Mouse (Mus musculus) cerebral cortex, adult 2 months (tissue): ENCODE measurements around the gene Inafm1.

Source experiments
- WGBS: fragments of 180-500 bp; shearing (Covaris S2); methylation state at CpG from one replicate; pipeline ENCODE4 v1.1.7; 2018; 5-methylcytosine and 5-hydroxymethylcytosine counted together

Inafm1 gene

DNA sequence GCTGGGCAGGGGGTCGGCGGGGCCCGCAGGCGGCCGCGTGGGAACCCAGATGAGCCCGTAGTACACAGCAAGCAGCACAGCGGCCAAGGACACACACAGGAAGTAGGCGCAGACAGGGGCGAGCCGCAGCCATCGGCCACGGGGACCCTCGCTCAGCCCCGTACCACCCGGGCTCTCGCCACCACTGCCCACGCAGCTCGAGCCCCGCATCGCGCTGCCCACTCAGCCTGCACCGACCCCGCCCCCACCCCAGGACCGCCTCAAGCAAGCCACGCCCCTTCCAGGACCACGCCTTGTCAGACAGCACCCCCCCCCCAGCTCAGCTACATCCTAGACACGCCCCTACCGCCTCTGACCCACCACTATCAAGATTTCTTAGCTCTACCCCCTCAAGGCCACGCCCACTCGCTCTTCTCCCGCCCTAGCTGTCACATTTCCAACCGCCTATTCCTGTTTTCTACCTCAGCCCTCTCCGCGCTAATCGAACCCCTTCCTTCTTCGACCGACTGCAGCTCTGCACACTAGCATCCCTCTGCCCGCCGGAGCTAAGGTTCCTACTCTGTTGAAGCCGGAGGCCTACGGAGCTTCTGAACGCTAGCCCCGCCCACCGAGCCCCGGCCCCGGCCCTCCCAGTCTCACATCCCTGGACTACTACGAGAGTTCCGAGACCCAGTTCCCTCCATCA, at the start of gene Inafm1:
Inafm1 (minus strand) TSS at position 537 of the 685 bp plus-strand sequence.
- 1% methylated on average over 42 of the region's 49 CpGs for WGBS

DNA sequence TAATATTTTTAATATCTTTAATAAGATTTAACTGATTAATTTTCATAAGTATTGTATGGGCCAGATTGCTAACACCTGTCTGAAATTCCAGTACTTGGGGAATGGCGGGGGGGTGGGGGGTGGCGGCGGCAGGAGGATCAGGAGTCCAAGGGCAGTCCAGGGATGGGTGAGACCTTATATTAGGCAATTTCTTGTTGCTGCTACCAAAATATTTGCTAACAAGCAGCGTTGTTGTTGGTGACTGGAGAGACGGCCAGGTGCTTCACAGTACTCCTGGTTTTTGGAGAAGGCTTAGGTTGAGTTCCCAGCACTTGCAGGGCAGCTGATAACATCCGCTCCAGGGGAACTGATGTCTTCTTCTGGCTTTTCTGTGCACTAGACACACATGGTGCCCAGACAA, 47.1 kb upstream of the Inafm1 start:
- 93% methylated on average over 6 of the region's 6 CpGs for WGBS

DNA sequence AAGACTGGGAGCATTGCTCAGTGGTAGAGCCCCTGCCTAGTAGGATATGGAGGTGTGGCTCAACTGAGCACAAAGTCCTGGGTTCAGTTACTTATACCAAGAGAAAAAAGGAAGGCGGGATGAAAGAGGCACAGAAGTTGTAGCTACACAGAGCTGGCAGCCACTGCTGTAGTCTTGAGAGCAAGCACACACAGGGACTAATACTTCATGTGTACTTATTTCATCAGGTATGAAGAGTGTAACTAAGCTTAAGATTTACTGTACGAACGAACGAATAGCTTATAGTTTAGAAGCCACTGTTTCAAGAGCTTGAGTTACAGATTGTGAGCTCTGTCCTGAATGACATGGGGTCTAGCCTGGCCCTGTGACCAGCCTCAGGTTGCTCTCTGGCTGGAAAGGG, 45.8 kb upstream of the Inafm1 start:
- WGBS: 95% methylated on average over 4 of the region's 4 CpGs

DNA sequence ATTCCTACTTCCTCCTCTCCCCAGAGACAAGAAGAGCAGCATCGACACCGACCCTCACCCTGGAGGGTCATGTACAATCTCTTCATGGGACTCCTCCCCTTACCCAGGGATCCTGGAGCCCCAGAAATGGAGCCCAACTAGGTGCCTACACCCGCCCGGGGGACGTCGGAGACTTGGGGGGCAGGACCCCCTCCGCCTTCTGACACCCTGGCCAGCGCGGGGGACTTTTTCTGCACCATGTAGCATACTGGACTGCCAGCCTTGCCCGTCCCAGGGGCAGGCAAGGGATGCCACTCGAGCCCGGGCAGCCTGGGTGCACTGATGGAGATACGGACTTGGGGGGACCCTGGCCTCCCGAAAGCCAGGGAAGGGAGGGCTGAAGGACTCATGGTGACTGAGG, 43.7 kb upstream of the Inafm1 start:
- 91% methylated on average over 14 of the region's 14 CpGs for WGBS

DNA sequence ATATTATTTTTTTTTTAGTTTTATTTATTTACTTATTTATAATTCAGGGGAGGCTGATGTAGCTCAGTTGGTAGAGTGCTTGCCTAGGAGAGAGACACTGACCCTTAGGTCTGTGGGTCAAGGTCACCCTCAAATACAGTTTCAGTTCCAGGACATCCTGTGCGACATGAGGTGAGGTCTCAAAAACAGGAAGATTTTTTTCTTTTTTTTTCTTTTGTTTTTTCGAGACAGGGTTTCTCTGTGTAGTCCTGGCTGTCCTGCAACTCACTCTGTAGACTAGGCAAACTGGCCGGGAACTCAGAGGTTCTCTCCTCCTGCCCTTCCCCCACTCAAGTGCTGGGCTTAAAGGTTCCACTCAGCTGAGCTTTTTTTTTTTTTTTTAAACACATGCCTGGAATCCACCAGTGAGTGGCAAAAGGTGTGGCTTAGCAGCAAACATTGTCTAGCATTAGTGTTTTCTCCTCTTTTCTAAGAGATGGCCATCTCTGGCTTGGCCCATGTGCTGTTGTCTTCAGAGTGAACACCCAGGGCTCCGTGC, 41.9 kb upstream of the Inafm1 start:
- WGBS: 72% methylated on average over 4 of the region's 4 CpGs

DNA sequence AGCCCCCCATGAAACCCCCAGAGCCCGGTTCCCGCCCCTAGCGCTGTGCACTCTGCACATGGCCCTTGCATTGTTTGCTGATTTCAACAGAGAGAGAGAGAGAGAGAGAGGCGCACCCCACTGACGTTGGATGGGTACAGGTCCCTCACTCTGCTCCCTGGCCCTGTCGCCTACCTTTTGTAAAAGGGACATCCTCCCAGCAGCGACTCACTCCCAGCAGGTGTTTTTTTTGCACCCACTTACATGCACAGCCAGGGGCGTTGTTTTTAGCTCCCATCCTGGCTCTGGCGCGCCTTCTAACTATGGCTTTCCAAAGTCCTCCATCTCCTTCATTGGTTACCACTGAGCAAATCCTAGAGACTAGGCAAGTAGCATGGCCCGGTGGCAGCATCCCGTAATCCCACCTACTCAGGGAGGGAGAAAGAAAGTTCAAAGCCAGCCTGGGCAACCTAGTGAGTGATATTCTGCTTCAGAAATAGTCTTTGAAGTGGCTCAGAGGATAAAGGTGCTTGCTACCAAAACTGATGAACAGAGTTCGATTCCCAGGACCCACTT, 40.9 kb upstream of the Inafm1 start:
- 15% methylated on average over 13 of the region's 13 CpGs for WGBS

DNA sequence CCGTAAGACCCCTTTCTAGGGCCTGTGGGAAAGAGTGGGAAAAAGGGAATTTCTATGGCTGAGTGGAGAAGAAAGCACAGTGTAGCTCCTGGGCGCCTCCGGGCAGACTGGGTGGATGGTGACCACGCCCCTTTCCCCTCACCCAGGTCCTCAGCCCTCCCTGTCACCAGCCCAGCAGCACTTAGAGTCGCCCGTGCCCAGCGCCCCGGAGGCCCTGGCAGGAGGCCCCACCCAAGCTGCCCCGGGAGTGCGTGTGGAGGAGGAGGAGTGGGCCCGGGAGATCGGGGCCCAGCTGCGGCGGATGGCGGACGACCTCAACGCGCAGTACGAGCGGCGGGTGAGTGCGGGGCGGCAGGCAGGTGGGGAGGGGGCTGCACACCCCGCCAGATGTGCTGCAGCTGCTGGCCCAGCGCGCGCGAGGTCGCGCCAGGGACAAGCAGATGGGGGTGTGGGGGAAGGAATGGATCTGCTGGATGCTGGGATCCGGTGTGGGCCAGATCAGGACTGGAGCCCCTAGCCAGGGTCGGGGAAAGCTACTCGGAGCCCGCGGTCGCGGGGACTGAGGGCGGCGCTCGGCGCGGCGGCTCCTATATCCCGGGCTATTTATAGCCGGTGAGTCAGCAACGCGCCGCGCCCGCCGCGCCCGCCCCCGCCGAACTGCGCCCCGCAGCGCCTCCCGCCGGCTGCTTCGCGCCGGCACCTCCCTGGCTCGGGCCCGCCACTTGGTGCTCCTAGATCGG, 40.2 kb upstream of the Inafm1 start:
- WGBS: under 1% methylated on average over 66 of the region's 66 CpGs

DNA sequence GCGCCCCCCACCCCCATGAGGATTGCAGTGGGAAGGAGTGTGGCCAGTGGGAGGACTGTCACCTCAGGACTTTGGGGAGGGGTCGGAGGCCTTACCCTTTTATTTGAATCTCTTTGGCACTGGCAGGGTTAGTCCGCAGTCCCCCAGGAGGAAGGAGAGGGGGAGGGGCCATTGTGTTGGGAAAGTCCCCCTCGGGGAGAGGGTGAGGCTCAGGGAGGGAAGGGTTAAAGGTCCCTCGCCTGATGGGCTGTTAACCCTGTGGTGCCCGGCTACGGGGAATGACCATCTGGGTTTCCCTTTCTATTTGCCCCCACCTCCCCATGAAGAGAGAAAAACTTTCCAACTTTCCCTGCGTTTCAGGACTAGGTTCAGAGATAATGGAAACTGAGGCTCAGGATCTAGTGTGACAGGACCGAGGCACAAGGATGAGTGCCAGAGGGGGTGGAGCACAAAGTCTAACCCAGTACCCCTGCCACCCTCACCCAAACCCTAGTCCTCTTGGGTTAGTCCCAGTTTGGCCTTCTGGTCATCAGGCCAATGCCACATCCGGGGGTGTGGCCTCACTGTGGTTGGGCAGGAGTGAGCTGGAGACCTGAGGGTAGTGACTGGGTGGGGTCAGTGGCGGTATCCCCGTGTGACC, 39.4 kb upstream of the Inafm1 start:
- WGBS: 1% methylated on average over 12 of the region's 12 CpGs

DNA sequence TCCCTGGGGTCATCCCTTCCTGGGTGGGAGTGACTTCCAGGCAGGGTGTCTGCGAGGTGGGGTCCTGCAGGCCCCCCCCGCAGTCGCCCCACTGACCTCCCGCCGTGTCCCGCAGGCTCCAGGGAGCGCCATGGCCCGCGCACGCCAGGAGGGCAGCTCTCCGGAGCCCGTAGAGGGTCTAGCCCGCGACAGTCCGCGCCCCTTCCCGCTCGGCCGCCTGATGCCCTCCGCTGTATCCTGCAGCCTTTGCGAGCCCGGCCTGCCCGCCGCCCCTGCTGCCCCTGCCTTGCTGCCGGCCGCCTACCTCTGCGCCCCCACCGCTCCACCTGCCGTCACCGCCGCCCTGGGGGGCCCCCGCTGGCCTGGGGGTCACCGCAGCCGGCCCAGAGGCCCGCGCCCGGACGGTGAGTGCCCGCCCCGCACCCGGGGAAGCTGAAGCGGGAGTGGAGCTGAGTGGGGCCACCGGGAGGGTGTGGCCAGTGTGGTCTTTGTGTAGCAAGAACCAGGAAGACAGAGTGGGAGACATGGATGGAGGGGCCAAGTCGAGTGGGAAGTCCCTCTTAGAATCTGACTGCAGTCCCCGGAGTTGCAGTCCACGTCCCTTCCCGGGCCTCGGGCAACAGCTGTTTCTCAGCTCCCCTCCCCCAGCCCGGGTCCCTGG, 38.7 kb upstream of the Inafm1 start:
- WGBS: 1% methylated on average over 49 of the region's 49 CpGs

DNA sequence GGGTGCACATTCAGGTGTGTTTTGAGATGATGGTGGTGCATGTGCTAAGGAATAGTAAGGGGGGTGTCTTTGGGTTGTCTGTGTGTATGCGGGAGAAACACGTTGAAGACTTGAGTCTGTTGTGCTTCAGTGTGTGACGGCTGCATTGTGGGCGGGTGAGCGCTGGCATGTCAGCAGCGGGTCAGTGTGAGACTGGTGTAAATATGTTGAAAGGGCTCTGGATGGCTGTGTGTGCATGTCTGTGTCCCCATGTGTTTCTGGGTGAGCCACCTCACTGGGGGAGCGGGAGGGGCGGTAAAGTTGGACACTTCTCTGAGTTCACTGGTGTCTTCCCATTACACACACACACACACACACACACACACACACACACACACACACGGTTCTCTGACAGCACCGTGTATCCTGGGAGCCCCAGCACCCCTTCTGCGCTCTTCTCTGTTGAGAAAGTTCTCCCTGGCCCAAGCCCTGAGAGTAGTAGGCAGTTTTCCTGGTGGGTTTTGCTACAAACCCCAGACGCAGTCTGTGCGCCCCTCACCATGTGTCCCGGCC, 38.1 kb upstream of the Inafm1 start:
- WGBS: 2% methylated on average over 14 of the region's 14 CpGs

DNA sequence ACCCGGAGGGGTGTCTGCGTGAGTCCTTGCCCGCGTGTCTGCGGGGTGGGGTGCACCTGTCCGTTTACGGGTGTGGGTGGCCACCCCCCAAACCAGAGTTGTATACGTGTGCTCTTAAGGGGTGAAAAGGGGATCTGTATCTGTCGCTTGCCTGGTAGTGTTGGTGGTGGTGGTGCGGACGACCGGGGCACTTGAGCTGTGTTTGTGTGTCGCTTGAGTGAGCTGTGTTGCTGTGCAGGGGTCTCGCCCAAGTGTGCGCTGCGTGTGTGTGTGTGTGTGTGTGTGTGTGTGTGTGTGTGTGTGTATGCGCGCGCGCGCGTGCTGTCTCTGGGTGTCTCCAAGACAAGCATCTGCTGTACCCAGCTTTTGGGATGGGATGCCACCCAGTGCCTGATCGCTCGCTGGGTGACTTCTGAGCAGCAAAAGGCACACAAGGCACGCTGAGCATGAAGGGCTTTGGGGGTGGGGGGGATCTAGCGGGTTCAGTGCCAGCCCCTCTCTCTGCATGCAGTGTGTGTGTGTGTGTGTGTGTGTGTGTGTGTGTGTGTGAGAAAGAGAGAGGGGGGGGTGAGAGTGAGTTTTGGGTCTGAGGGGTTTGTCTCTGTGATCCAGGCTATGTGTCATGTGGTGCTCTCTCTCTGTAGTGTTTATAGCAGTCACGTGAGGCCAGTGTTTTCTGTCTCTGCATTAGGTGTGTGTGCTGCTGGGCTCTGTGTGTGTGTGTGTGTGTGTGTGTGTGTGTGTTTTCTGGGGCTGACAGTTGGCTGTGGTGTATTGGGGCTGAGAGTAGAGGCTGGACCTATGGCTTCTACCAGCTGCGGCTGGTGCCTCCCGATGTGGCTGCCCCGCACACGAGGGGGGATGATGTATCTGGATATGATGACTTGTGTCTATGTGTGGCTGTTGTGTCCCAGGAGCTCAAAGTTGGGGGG, 37.4 kb upstream of the Inafm1 start:
- under 1% methylated on average over 31 of the region's 31 CpGs for WGBS

DNA sequence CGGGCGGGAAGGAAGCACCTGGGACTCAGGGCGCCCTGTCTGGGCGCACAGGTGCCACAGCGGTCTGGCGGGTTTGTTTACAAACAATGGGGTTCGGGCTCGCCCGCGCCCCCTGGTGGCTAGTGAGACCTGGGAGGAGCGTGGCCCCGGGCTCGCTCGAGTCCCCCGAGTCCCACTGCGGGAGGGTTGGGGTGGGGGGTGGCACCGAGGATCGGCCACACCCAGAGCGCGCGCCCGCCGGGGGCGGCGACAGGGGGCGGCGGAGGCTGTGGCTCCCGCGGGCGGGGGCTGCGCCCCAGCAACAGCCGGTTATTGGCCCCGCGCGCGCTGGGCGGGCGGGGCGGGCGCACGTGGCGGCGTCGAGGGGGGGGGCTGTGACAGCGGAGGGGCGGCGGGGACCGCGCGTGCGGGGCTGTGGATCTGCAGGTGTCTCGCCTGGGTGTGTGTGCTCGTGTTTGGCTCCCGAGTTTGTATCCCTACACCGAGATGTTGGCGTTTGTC, 36.7 kb upstream of the Inafm1 start:
- WGBS: under 1% methylated on average over 43 of the region's 56 CpGs

DNA sequence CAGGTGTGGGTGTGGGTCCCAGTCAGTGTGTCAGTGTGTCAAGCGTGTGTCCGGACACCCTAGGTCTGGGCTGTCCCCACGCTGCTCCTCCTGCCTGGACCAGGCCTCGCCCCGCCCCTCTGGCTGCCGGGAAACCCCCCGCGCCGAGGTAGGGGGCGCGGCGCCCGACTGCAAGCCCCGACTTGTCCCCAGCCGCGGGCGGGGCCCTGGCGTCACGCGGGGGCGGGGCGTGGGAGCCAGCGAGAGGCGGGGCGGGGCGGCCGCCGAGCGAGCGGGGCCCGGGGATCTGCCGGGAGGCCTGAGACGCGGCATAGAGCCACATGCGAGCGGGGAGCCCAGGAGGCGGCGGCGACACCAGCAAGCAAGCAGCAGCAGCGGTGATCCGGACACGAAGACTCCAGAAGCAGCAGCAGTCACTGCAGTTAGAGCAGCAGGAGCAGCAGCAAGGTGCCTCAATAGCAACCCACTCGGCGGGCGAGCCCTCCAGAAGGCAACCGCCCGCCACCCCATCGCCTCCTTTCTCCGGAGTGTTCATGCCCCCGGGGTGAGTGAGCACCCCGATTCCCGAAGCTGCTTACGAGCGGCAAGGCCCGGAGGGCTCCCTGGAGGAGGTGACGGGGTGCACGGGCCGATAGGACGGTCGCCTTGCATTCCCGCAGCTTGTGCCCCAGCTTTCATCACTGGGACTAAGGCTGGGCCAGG, 36.1 kb upstream of the Inafm1 start:
- 1% methylated on average over 61 of the region's 61 CpGs for WGBS

DNA sequence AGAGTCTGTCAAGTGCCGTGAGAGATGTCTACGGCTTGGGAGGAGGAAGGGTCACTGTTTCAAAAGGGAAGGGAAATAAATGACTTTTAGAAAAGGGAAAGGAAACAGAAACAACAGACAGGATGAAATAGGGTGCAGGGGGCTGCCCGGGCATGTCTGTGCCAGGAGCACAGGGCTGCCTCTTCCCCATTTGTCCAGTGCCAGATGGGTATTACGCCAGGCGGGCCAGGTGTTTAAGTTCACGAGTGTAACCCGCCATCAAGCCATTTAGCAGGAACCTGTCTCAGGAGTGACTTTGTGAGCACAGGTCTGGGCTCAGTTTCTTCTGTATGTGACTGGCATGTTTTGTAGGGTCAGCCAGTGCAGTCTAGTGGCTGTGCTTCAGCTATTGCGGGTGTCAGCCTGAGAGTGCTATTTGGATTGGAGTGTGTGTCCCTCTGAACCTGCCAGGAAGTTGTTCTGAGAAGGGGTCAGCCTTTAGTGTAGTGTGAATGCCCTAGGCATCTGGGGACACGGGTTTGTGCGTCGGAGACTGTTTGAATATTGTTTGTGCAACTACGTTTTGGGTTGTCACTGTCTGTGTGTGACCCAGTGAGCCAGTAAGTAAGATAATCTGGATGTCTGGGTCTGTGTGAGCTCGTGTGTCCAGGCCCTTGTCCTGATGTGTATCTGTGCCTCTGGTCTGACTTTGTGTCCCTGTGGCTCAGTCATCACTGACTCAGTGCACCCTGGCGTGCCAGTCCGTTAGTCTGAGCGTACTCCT, 35.3 kb upstream of the Inafm1 start:
- WGBS: 38% methylated on average over 16 of the region's 16 CpGs

DNA sequence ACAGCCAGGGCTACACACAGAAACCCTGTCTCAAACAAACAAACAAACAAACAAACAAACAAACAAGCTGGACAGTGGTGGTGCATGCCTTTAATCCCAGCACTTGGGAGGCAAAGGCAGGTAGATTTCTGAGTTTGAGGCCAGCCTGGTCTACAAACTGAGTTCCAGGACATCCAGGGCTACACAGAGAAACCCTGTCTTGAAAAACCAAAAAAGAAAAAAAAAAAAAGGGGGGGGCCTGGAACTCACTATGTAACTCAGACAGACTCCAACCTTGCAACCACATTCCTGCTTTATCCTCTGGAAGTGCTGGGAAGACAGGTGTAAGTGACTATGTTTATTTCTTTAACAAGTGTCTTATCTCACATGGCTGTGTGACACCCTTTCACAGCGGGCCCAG, 34.7 kb upstream of the Inafm1 start, which contains the start of gene Bbc3:
Bbc3 (plus strand) TSS at position 301 of the 400 bp plus-strand sequence.
- WGBS: 67% methylated on average over 1 of the region's 1 CpGs

DNA sequence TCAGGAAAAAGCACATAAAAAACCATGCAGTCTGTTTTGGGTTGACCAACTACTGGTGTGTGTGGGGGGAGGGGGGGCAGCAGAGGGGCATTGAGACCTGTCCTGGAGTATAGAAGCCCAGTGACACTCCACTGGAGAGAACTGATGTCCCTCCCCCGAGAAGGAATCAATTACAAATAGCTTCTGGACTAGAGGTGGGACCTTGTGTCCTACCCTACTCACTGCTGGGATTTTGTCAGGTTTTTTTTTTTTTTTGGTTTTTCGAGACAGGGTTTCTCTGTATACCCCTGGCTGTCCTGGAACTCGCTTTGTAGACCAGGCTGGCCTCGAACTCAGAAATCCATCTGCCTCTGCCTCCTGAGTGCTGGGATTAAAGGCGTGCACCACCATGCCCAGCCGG, 33.7 kb upstream of the Inafm1 start:
- 79% methylated on average over 6 of the region's 6 CpGs for WGBS

DNA sequence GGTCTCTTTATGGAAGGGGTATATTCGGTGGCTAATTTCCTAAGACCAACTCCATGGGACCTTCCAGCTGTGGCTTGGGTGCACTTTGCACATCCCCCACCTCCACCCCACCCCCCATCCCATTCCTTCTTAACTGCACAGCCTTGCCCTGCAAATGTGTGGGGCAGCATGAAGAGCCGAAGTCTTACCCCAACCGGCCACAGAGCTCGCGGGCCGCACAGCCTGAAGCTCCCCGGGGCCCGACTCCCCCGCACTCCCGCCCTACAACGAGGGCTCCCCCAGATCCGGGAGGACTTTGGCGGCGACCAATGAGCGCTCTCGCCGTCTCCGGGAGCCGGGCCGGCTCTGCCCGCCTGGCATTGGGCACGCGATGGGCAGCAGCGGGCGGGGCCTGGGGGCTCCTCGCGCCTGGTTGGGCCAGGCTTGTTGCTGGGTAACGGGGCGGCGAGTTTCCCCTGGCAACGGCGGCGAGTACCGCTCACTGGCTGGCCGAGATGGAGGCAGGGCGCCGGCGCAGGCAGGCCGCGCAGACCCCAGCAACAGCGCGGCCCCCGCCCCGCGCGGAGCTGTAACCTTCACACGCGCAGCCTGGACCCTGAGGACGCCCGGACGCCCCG, 26.1 kb upstream of the Inafm1 start:
- under 1% methylated on average over 52 of the region's 52 CpGs for WGBS

DNA sequence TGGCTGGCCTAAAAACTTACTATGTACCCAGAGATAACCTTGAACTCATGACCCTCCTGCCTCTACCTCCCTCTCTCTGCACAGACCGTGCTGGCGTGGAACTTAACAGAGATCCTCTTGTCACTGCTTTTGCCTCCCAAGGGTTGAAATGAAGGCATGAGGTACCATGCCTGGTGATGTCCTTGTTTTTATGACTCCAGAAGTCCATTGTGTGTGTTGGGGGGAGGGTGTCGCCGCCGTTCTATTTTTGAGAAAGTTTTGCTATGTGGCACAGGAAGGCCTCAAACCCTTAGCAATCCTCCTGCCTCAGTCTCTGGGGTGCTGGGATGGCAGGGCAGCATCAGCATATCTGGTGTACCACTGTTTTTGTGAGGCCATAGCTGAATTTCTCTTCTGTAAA, 25.5 kb upstream of the Inafm1 start:
- WGBS: 77% methylated on average over 5 of the region's 5 CpGs
